Mouse (Mus musculus) lung, embryonic 14.5 days (tissue): ENCODE data around the gene Oxnad1. TPM values are rescaled to one million over a fixed set of nuclear protein-coding genes. Genes with fewer than 3 reads are reported as not detected.

Source experiments
- ATAC-seq: fragments of 200-750 bp; cut with Nextera tagmentation; 2 replicates; pipeline ENCODE4 v1.8.0; 2017; ENCODE audit warnings: mild to moderate bottlenecking, moderate TSS enrichment, moderate library complexity; ENCODE audit not compliant: insufficient read depth
- DNase-seq: peaks from one replicate; pipeline ENCODE4 v3.0.0-alpha.2; 2015
- H3K27ac ChIP-seq: fragments of 300-500 bp; sonication (generic); 2 replicates; pipeline ENCODE4 v1.5.1; 2014; ENCODE audit warnings: low read depth, mild to moderate bottlenecking, moderate library complexity
- H3K27me3 ChIP-seq: fragments of 300-500 bp; sonication (generic); 2 replicates; pipeline ENCODE4 v1.6.1; 2014; ENCODE audit warnings: low read length, control low read depth; ENCODE audit not compliant: insufficient read depth
- H3K36me3 ChIP-seq: fragments of 300-500 bp; sonication (generic); 2 replicates; pipeline ENCODE4 v1.6.1; 2014; ENCODE audit warnings: control low read depth; ENCODE audit not compliant: insufficient read depth
- H3K4me1 ChIP-seq: fragments of 300-500 bp; sonication (generic); 2 replicates; pipeline ENCODE4 v1.6.1; 2014; ENCODE audit warnings: antibody characterized with exemption, control low read depth; ENCODE audit not compliant: insufficient read depth
- H3K4me2 ChIP-seq: fragments of 300-500 bp; sonication (generic); 2 replicates; pipeline ENCODE4 v1.6.1; 2014; ENCODE audit warnings: mild to moderate bottlenecking
- H3K4me3 ChIP-seq: fragments of 300-500 bp; sonication (generic); 2 replicates; pipeline ENCODE4 v1.5.1; 2014; ENCODE audit warnings: low read depth, low read length
- H3K9ac ChIP-seq: fragments of 300-500 bp; sonication (generic); 2 replicates; pipeline ENCODE4 v1.6.1; 2014
- H3K9me3 ChIP-seq: fragments of 300-500 bp; sonication (generic); 2 replicates; pipeline ENCODE4 v1.6.1; 2016; ENCODE audit warnings: low read depth, low read length, control low read depth
- CTCF ChIP-seq: IDR thresholded peaks from 2 replicates; pipeline ENCODE4 v1.5.1; 2016; ENCODE audit warnings: antibody characterized with exemption, low read depth
- WGBS: fragments of 180-500 bp; shearing (Covaris S2); extraction: QIAGEN DNeasy Blood & Tissue Kit; methylation state at CpG from one replicate; pipeline ENCODE4 v1.1.7; 2014; 5-methylcytosine and 5-hydroxymethylcytosine counted together
- polyA plus RNA-seq: library from polyadenylated mRNA; unstranded; fragments of >200 nt; fragmentation: Nextera tagmentation; extraction: Ambion mirVana; gene quantifications from 2 replicates; pipeline ENCODE4 v1.2.1, GENCODE M21; 2014

Oxnad1 gene
- polyA plus RNA-seq, 1 experiment from 2014 or later = 15.9 TPM

DNA sequence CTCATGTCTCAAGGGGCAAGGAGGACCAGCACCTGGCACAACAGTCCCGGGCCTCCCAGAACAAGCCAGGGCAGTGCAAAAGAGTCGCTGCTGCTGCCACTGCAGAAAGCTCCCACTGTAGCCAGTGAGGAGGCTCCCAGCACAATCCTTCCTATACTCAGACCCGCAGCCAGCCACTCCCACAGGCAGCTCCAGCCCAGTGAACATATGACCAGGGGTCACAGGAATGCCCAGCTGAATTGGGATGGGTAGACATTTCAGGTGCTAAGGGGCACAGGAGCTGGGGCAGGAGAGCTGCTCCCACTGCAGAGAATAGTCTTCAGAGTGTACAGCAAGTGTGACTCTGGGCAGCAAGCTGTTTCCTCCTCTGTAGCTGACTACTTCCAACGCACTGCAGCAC lies 60.2 kb downstream of the Oxnad1 start:
- ATAC-seq = no peak
- TF ChIP-seq CTCF = no peak
- no peak for DNase-seq
- no peak overlapping the region for H3K4me3 ChIP-seq
- no peaks in the 10 kb centered on the region; the same call in 1 of the 2 replicates for H3K9me3 ChIP-seq
- no peaks in the 10 kb centered on the region for H3K27me3 ChIP-seq
- no peak overlapping the region for H3K9ac ChIP-seq
- no peaks in the 10 kb centered on the region for H3K4me1 ChIP-seq
- H3K4me2 ChIP-seq = no peak overlapping the region
- H3K27ac ChIP-seq = 0 out of 2 replicates have a peak overlapping the region, but pooled peaks have one; percentile 12
- 65% methylated on average over 4 of the region's 4 CpGs for WGBS
- H3K36me3 ChIP-seq = no peaks in the 10 kb centered on the region

GRCm38 (mm10) chr14:32145809-32146511 lies 60.8 kb downstream of the Oxnad1 start:
- no peaks in the 10 kb centered on the region for H3K27me3 ChIP-seq
- DNase-seq (peak; percentile 23), ATAC-seq (no peak)
- TF ChIP-seq CTCF = no peak
- no peak overlapping the region for H3K4me3 ChIP-seq
- H3K36me3 ChIP-seq = no peaks in the 10 kb centered on the region
- H3K27ac ChIP-seq = no peak overlapping the region
- no peak overlapping the region for H3K9ac ChIP-seq
- no peaks in the 10 kb centered on the region; the same call in 1 of the 2 replicates for H3K9me3 ChIP-seq
- H3K4me1 ChIP-seq = no peaks in the 10 kb centered on the region
- H3K4me2 ChIP-seq = no peak overlapping the region
- 47% methylated on average over 7 of the region's 7 CpGs for WGBS

DNA sequence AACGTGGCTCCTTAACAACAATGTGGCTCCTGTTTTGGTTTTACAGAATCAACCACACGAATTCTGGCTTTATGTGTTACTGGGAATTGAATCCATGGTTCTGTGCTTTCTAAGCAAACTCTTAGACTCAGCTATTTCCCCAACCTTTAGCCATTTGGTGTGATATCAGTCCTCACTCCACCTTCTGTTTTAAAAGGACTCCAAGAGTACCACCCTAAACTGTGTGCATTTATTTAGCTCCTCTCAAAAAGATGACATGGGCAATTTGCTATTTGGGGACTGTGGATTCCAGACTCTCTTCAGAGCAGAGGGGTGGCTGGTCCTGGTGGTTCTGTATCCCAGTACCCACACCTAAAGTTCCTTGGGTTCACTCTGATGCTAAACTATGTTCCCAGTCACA lies 61.4 kb downstream of the Oxnad1 start:
- WGBS = 51% methylated on average over 2 of the region's 2 CpGs
- ATAC-seq (no peak), DNase-seq (no peak)
- H3K27ac ChIP-seq = no peak overlapping the region
- H3K27me3 ChIP-seq = no peaks in the 10 kb centered on the region
- no peak overlapping the region for H3K9ac ChIP-seq
- no peak for TF ChIP-seq CTCF
- no peak overlapping the region for H3K4me2 ChIP-seq
- H3K9me3 ChIP-seq = no peaks in the 10 kb centered on the region; the same call in 1 of the 2 replicates
- H3K4me1 ChIP-seq = no peaks in the 10 kb centered on the region
- H3K4me3 ChIP-seq = no peak overlapping the region
- no peaks in the 10 kb centered on the region for H3K36me3 ChIP-seq

DNA sequence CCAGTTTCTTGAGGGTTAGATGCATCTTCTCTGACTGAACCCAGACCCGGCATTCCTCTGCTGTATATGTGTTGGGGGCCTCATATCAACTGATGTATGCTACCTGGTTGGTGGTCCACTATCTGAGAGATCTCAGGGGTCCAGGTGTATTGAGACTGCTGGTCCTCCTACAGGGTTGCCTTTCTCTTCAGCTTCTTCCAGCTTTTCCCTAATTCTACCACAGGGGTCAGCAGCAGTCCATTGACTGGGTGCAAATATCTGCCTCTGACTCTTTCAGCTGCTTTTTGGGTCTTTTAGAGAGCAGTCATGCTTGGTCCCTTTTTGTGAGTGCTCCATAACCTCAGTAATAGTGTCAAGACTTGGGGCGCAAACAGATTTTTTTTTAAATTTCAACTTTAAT lies 65.7 kb downstream of the Oxnad1 start:
- no peaks in the 10 kb centered on the region for H3K4me1 ChIP-seq
- no peak overlapping the region for H3K27ac ChIP-seq
- no peak for ATAC-seq
- H3K4me3 ChIP-seq = no peak overlapping the region
- 87% methylated on average over 2 of the region's 2 CpGs for WGBS
- DNase-seq = no peak
- no peaks in the 10 kb centered on the region; the same call in 1 of the 2 replicates for H3K9me3 ChIP-seq
- peak; percentile 22; the same call in 1 of the 2 replicates for TF ChIP-seq CTCF
- no peaks in the 10 kb centered on the region for H3K36me3 ChIP-seq
- H3K27me3 ChIP-seq = no peaks in the 10 kb centered on the region
- H3K4me2 ChIP-seq = no peak overlapping the region
- no peak overlapping the region for H3K9ac ChIP-seq

GRCm38 (mm10) chr14:32152243-32152965 lies 67.2 kb downstream of the Oxnad1 start:
- TF ChIP-seq CTCF = no peak
- WGBS = 88% methylated on average over 18 of the region's 18 CpGs

More at GRCm38 (mm10) chr14:32152243-32152965, 67.2 kb downstream of the Oxnad1 start:
- H3K27ac ChIP-seq = no peak overlapping the region
- H3K27me3 ChIP-seq = no peaks in the 10 kb centered on the region
- DNase-seq (no peak), ATAC-seq (no peak)
- no peaks in the 10 kb centered on the region for H3K9me3 ChIP-seq
- H3K4me2 ChIP-seq = no peak overlapping the region
- H3K36me3 ChIP-seq = no peaks in the 10 kb centered on the region
- no peaks in the 10 kb centered on the region for H3K4me1 ChIP-seq
- H3K4me3 ChIP-seq = no peak overlapping the region
- H3K9ac ChIP-seq = no peak overlapping the region

Other genes starting within 250 kb of the Oxnad1 start
- 0.08 and 0.18 TPM in 2 replicates for gene Galnt15, start 56.4 kb upstream of the Oxnad1 start, polyA plus RNA-seq
- gene Dph3, start 355 bp downstream of the Oxnad1 start, polyA plus RNA-seq = 89.8 and 90.8 TPM in 2 replicates
- not detected in 2 replicates for gene Msmb, start 56.6 kb downstream of the Oxnad1 start, polyA plus RNA-seq
- 105 and 108 TPM in 2 replicates for gene Ncoa4, start 74.5 kb downstream of the Oxnad1 start, polyA plus RNA-seq
- 293 and 296 TPM in 2 replicates for gene Timm23, start 116.5 kb downstream of the Oxnad1 start, polyA plus RNA-seq
- 53.4 and 54.5 TPM in 2 replicates for gene Parg, start 116.6 kb downstream of the Oxnad1 start, polyA plus RNA-seq
- gene Ogdhl, start 236.6 kb downstream of the Oxnad1 start, polyA plus RNA-seq = 10.6 and 11.0 TPM in 2 replicates